Mouse (Mus musculus) kidney, embryonic 14.5 days (tissue): Measurements from ENCODE around the gene Vav3. TPM values are rescaled to one million over a fixed set of nuclear protein-coding genes. Genes with fewer than 3 reads are reported as not detected.

ENCODE experiments used
- ATAC-seq: fragments of 200-750 bp; cut with Nextera tagmentation; 2 replicates; pipeline ENCODE4 v1.8.0; 2017; ENCODE audit warnings: moderate number of reproducible peaks, mild to moderate bottlenecking, moderate TSS enrichment, moderate library complexity; ENCODE audit not compliant: low FRiP score, low TSS enrichment
- H3K27ac ChIP-seq: fragments of 300-500 bp; sonication (generic); 2 replicates; pipeline ENCODE4 v1.5.1; 2014; ENCODE audit warnings: low read depth, mild to moderate bottlenecking, low read length, moderate library complexity, mixed read lengths
- H3K27me3 ChIP-seq: fragments of 300-500 bp; sonication (generic); 2 replicates; pipeline ENCODE4 v1.6.1; 2014; ENCODE audit warnings: mild to moderate bottlenecking, low read length; ENCODE audit not compliant: control insufficient read depth, insufficient read depth
- H3K36me3 ChIP-seq: fragments of 300-500 bp; sonication (generic); 2 replicates; pipeline ENCODE4 v1.6.1; 2014; ENCODE audit warnings: low read length, mixed read lengths; ENCODE audit not compliant: control insufficient read depth, insufficient read depth
- H3K4me1 ChIP-seq: fragments of 300-500 bp; sonication (generic); 2 replicates; pipeline ENCODE4 v1.6.1; 2014; ENCODE audit warnings: low read length, mixed read lengths; ENCODE audit not compliant: control insufficient read depth, insufficient read depth
- H3K4me2 ChIP-seq: fragments of 300-500 bp; sonication (generic); replicated peaks from 2 replicates; pipeline ENCODE4 v1.6.1; 2014; ENCODE audit warnings: low read depth, mild to moderate bottlenecking, low read length
- H3K4me3 ChIP-seq: fragments of 300-500 bp; sonication (generic); 2 replicates; pipeline ENCODE4 v1.5.1; 2014; ENCODE audit warnings: mild to moderate bottlenecking, low read length
- H3K9ac ChIP-seq: fragments of 300-500 bp; sonication (generic); 2 replicates; pipeline ENCODE4 v1.6.1; 2014; ENCODE audit warnings: low read depth, mild to moderate bottlenecking, low read length, moderate library complexity
- H3K9me3 ChIP-seq: fragments of 300-500 bp; sonication (generic); 2 replicates; pipeline ENCODE4 v1.6.1; 2016; ENCODE audit warnings: low read length; ENCODE audit not compliant: control insufficient read depth
- WGBS: fragments of 180-500 bp; shearing (Covaris S2); extraction: QIAGEN DNeasy Blood & Tissue Kit; methylation state at CpG from one replicate; pipeline ENCODE4 v1.1.7; 2014; 5-methylcytosine and 5-hydroxymethylcytosine counted together
- polyA plus RNA-seq: library from polyadenylated mRNA; unstranded; fragments of >200 nt; fragmentation: Nextera tagmentation; extraction: Ambion mirVana; gene quantifications from 2 replicates; pipeline ENCODE4 v1.2.1, GENCODE M21; 2014

Vav3 gene
- 14.9 and 25.7 TPM in 2 replicates for polyA plus RNA-seq

GRCm38 (mm10) chr3:109340274-109341070 is at the start of gene Vav3:
Gene Vav3 (plus strand): TSS chr3:109340653.
- Histone ChIP-seq H3K4me1 (0 out of 2 replicates have a peak, but pooled peaks cover 4% of the 10 kb centered on the region), H3K27me3 (peaks cover 8% of the 10 kb centered on the region), H3K9ac (peak within 1 kb of the TSS; percentile 71), H3K36me3 (no peaks in the 10 kb centered on the region), H3K9me3 (no peaks in the 10 kb centered on the region), H3K4me2 (peak within 1 kb of the TSS; percentile 86), H3K27ac (peak within 1 kb of the TSS; percentile 74), H3K4me3 (peak within 1 kb of the TSS; percentile 72)
- peak; percentile 93 for ATAC-seq
- WGBS: under 1% methylated on average over 83 of the region's 92 CpGs

GRCm38 (mm10) chr3:109298857-109299256 is 41.6 kb upstream of the Vav3 start:
- no peak for ATAC-seq

GRCm38 (mm10) chr3:109299303-109300074 is 41.0 kb upstream of the Vav3 start:
- 55% methylated on average over 4 of the region's 4 CpGs for WGBS
- ATAC-seq: 0 out of 2 replicates have a peak, but pooled peaks have one; percentile 76
- no peak overlapping the region for H3K9ac ChIP-seq
- H3K4me1 ChIP-seq: peaks cover 3% of the 10 kb centered on the region; the same call in 1 of the 2 replicates
- H3K27me3 ChIP-seq: no peaks in the 10 kb centered on the region
- H3K4me3 ChIP-seq: no peak overlapping the region
- H3K4me2 ChIP-seq: no peak overlapping the region
- H3K9me3 ChIP-seq: no peaks in the 10 kb centered on the region
- no peaks in the 10 kb centered on the region for H3K36me3 ChIP-seq
- no peak overlapping the region for H3K27ac ChIP-seq

More at GRCm38 (mm10) chr3:109298857-109299256, 41.6 kb upstream of the Vav3 start:
- H3K4me1 ChIP-seq: peaks cover 3% of the 10 kb centered on the region; the same call in 1 of the 2 replicates
- no peak overlapping the region for H3K27ac ChIP-seq
- no peaks in the 10 kb centered on the region for H3K36me3 ChIP-seq
- H3K9ac ChIP-seq: no peak overlapping the region
- WGBS: 55% methylated on average over 6 of the region's 6 CpGs
- no peak overlapping the region for H3K4me2 ChIP-seq
- no peaks in the 10 kb centered on the region for H3K9me3 ChIP-seq
- H3K4me3 ChIP-seq: no peak overlapping the region
- H3K27me3 ChIP-seq: no peaks in the 10 kb centered on the region

- WGBS: 80% methylated on average over 2 of the region's 2 CpGs
- Histone ChIP-seq H3K36me3 (no peaks in the 10 kb centered on the region), H3K4me2 (no peak overlapping the region), H3K27ac (no peak overlapping the region), H3K4me3 (no peak overlapping the region), H3K9ac (no peak overlapping the region), H3K4me1 (peaks cover 3% of the 10 kb centered on the region; the same call in 1 of the 2 replicates), H3K9me3 (no peaks in the 10 kb centered on the region), H3K27me3 (no peaks in the 10 kb centered on the region)
- no peak for ATAC-seq
Measured at GRCm38 (mm10) chr3:109302059-109302458, 38.4 kb upstream of the Vav3 start.

- ATAC-seq: 0 out of 2 replicates have a peak, but pooled peaks have one; percentile 24
- H3K9ac ChIP-seq: no peak overlapping the region
Measured at GRCm38 (mm10) chr3:109307406-109307805, 33.0 kb upstream of the Vav3 start.

GRCm38 (mm10) chr3:109308468-109308867 is 32.0 kb upstream of the Vav3 start:
- Histone ChIP-seq H3K27me3 (no peaks in the 10 kb centered on the region), H3K4me3 (no peak overlapping the region), H3K4me2 (no peak overlapping the region), H3K27ac (no peak overlapping the region), H3K36me3 (no peaks in the 10 kb centered on the region), H3K9me3 (no peaks in the 10 kb centered on the region), H3K9ac (no peak overlapping the region), H3K4me1 (no peaks in the 10 kb centered on the region)
- WGBS: 81% methylated on average over 3 of the region's 3 CpGs
- ATAC-seq: no peak

More at GRCm38 (mm10) chr3:109307406-109307805, 33.0 kb upstream of the Vav3 start:
- H3K4me2 ChIP-seq: no peak overlapping the region
- H3K36me3 ChIP-seq: no peaks in the 10 kb centered on the region
- H3K9me3 ChIP-seq: no peaks in the 10 kb centered on the region
- H3K27ac ChIP-seq: no peak overlapping the region
- WGBS: 73% methylated on average over 7 of the region's 7 CpGs
- H3K4me3 ChIP-seq: no peak overlapping the region
- H3K4me1 ChIP-seq: no peaks in the 10 kb centered on the region
- no peaks in the 10 kb centered on the region for H3K27me3 ChIP-seq

GRCm38 (mm10) chr3:109309317-109310265 is 30.9 kb upstream of the Vav3 start:
- 0 out of 2 replicates have a peak, but pooled peaks have one; percentile 12 for ATAC-seq
- WGBS: 69% methylated on average over 18 of the region's 18 CpGs
- Histone ChIP-seq H3K4me3 (no peak overlapping the region), H3K4me1 (no peaks in the 10 kb centered on the region), H3K9me3 (no peaks in the 10 kb centered on the region), H3K4me2 (no peak overlapping the region), H3K9ac (no peak overlapping the region), H3K27ac (no peak overlapping the region), H3K36me3 (no peaks in the 10 kb centered on the region), H3K27me3 (no peaks in the 10 kb centered on the region)

- no peak overlapping the region for H3K4me3 ChIP-seq
- no peaks in the 10 kb centered on the region for H3K36me3 ChIP-seq
- no peaks in the 10 kb centered on the region for H3K9me3 ChIP-seq
- no peak overlapping the region for H3K27ac ChIP-seq
- H3K4me1 ChIP-seq: no peaks in the 10 kb centered on the region
- WGBS: 91% methylated on average over 6 of the region's 6 CpGs
- H3K9ac ChIP-seq: no peak overlapping the region
- H3K27me3 ChIP-seq: no peaks in the 10 kb centered on the region
- no peak overlapping the region for H3K4me2 ChIP-seq
- no peak for ATAC-seq
Measured at GRCm38 (mm10) chr3:109311172-109311824, 29.2 kb upstream of the Vav3 start.
